Mouse (Mus musculus) olfactory bulb, adult 2 months (tissue): ENCODE measurements around the gene Nupl1.

Experiments used
- CTCF ChIP-seq: fragments of 200-500 bp; IDR thresholded peaks from 2 replicates; pipeline ENCODE4 v1.5.1; 2012; ENCODE audit warnings: low read depth, mild to moderate bottlenecking, low read length, moderate library complexity; ENCODE audit not compliant: insufficient read depth
- POLR2A ChIP-seq: fragments of 200-500 bp; IDR thresholded peaks from 2 replicates; pipeline ENCODE4 v1.6.1; 2012; ENCODE audit warnings: mild to moderate bottlenecking, low read depth, low read length, moderate library complexity; ENCODE audit not compliant: insufficient read depth

GRCm38 (mm10) chr14:60152373-60152772 lies 98.9 kb downstream of the Nupl1 start:
- TF ChIP-seq POLR2A (no peak), CTCF (no peak)
